Mouse (Mus musculus) hindlimb bud, embryonic 11.5 days (tissue): Measurements from ENCODE around the gene Pcbp3.

Source experiments
- DNase-seq: peaks from one replicate; pipeline ENCODE4 v3.0.0-alpha.2; 2012; ENCODE audit warnings: low read depth, low spot score; ENCODE audit errors: extremely low spot score

Gene Pcbp3

DNA sequence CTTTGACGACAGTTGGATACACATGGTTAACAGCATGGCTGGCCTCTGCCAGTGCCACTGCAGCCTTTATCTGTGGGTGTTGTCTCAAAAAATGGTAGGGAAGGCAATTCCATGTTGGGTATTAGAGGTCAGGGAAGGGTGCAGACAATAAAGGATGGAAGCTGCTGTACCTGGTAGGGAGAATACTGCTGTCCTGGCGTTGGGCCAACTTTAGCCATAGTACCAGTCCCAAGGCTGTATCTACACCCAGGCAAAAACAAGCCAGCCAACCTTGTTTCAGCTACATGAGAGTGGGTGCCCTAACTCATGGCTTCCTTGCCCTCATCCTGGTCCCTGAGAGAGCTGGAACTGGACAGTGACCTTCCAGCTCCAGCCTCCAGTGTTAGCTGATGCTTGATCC is 103.8 kb downstream of the Pcbp3 start:
- no peak for DNase-seq

DNA sequence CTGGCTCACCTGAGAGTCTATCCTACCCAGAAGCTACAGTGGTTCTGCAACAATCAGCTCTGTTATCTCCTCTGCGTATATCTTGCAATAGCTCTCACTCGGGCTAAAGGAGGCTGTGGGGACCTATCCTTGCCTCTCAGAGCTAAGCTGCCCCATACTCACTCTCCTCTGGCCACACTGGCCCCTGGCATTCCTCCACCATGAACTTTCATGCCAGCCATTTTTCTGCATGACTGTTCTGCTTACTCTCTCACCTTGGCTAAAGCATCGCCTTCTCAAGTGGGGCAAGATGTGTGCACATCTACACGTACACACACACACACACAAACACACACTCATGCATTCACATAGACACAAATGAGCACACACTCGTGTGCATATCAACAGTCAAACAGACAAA is 115.2 kb downstream of the Pcbp3 start:
- DNase-seq: no peak

GRCm38 (mm10) chr10:76844901-76845300 is 116.8 kb downstream of the Pcbp3 start:
- no peak for DNase-seq

GRCm38 (mm10) chr10:76844365-76844764 is 117.3 kb downstream of the Pcbp3 start:
- DNase-seq: no peak

DNA sequence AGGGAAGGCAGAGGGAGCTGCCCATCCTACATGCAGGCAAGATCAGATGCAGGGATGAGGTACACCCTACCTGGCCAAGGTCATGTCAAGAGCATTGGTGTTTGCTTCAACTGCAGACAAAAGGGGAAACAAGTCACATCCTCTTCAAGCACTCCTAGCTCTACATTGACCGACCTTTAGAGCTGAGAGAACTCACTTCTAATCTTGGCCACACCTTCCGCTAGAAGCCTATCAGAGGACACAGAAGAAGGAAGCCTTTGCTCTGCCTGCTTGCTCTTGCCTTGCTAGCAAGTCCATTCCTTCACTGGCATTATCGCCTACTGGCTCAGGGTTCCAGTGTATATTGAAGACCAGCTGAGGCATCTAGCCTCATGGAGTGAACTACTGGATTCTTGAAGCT is 119.6 kb downstream of the Pcbp3 start:
- no peak for DNase-seq

DNA sequence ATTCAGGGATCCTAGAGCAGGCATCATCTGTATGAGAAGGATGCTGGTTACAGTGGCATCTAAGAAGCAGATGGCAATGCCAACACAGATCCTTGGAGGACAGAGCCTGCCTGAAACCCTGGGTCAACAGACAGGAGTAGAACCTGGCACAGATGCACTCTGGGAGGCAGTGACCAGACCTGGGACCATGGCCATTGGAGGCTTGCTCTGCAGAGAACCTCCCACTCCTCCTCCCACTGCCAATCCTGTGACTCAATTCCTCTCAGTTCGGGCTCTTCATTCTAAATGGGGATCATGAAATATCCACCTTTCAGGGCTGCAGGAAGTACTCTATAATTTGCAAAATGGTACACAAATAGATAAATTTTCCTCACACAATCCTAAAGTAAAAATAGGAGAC is 120.5 kb downstream of the Pcbp3 start:
- no peak for DNase-seq

DNA sequence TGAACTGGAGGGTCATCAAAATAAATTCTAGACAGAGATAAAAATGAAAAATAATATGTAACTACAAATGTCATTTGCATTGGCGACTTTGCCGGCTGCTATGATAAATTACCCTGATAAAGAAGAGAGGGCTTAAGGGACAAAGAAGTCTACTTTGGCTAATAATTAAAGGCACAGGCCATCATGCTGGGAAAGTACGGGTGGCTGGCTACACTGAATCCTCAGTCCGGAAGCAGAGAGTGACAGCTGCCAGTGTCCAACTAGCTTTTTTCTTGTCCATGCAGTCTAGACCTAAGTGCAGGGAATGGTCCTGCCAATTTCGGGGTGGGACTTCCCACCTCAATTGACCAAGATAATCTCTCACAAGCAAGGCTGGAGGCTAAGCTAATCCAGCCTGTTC is 121.1 kb downstream of the Pcbp3 start:
- no peak for DNase-seq

DNA sequence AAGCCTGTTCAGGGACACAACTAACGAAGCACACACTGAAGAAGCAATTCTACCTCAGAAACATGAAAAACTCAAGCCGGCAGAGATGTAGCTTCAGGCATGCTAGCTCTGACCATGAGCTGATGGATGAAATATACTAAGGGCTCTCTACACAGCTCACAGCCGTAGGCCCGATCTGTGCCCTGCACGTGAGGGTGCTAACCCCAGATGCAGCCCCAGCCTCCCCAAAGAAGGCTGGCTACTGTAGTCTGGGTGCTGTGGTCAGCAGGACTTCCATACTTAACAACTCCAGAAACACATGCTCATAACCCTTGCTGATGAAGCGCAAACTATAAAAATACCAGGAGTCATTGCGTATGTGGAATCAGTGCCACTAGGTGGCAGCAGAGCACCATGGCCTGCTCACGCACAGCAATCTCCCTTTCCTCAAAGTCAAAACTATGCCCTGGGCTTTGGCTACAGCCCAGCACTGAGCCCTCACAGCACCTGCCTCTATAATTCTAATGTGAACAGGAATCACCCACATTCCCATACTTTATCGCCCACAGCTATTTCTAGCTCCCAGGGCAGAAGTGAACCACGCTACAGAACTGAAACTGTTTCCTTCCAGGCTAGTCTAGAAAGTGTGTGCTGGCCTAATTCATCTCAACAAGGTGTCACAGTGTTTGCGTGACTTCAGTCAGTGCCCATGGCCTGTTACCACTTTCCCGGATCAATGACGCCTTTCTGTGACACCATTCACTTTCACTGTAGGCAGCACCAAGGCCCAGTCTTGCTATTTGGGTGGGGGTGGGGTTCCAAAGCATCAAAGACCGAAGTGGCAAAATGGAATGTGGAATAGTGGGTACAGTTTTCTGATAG is 126.0 kb downstream of the Pcbp3 start:
- DNase-seq: peak; percentile 85

- no peak for DNase-seq
Observed at GRCm38 (mm10) chr10:76832841-76833240, 128.8 kb downstream of the Pcbp3 start.

GRCm38 (mm10) chr10:76831915-76832314 is 129.8 kb downstream of the Pcbp3 start:
- no peak for DNase-seq

DNA sequence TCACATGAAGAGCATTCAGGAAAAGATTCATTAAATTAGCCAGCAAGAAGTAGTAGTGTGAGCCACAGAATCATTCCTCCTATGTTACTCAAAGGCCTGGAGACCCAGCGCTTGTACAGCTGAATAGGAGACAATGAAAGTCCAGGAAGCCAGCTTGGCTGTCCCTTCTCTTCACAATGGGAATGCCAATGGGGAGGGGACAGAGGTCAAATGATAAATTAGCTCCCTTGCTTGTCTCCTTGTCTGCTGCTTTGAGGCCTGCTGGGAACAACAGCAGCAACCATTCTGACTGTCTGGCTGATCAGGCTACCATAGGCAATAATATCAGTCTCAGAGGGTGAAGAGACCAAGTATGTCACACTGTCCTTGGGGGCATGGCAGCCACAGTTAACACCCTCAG is 130.5 kb downstream of the Pcbp3 start:
- DNase-seq: no peak

DNA sequence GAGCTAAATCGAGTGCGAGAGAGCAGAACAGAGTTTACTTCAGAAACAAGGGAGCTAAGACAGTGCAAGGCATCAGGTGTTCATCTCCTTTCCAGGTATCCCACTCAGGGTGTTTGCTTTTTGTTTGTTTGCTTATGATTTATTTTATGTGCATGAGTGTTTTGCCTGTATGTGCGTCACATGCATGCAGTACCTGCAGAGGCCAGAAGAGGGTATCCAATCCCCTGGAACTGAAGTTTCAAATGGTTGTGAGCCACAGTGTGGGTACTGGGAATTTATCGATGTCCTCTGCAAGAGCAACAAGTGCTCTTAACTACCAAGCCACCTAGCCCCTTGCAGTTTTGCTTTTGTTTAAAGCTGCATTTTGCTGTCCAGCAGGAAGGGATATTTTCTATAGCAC is 132.8 kb downstream of the Pcbp3 start:
- DNase-seq: no peak

DNA sequence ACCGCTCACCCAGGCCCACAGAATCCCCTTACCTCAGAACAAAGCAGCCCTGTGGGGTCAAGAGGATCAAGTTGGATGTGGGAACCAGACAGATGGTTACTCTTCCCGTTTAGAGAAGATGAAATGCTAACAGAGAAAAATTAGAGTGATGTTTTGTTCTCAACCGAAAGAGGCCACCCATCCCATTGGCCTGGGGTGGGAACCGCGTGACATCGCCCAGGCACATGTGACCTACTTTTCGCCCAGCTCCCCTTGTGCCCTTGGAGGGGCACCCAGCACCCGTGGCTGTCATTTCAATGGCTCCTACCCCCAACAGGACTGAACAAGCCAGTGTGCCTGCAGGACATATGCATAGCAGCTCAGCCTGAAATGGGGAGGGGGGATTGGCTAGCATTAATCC is 139.0 kb downstream of the Pcbp3 start:
- DNase-seq: no peak

GRCm38 (mm10) chr10:76819321-76819720 is 142.4 kb downstream of the Pcbp3 start:
- DNase-seq: no peak

DNA sequence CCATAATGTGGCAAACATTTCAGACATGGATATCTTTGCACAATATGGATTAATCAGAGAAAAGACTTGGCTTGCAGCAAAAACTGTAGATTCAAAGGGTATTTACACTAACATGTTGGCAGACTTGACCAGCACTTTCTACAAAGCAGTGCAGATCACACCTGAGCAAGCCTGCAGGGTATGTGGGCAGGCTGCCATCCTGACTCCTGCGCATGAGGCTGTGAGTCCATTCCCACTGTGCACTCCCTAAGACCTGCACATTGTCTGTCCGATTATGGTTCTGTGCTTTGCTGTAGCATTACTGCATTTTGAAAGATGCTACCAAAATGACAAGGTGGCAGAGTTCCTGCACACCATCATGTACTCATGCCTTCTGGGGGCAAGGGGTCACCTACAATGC is 143.3 kb downstream of the Pcbp3 start:
- no peak for DNase-seq

DNA sequence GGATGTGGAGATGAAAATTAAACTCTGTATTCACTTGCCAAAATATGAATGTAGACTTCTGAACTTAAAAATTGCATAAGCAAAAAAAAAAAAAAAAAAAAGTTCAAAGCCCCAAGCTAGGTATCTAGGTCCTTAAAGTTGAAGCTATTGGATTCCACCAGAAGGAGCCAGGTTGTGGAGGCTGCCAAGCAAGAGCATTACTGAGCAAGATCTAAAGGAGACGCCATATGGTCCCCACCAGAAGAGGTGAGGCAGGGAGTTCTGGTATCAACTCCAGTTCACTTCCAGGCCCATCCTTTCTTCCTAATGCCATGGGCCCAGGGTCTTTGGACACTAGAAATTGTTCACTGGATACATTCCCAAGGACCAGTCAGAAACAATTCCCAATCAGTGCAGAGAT is 144.8 kb downstream of the Pcbp3 start:
- no peak for DNase-seq

DNA sequence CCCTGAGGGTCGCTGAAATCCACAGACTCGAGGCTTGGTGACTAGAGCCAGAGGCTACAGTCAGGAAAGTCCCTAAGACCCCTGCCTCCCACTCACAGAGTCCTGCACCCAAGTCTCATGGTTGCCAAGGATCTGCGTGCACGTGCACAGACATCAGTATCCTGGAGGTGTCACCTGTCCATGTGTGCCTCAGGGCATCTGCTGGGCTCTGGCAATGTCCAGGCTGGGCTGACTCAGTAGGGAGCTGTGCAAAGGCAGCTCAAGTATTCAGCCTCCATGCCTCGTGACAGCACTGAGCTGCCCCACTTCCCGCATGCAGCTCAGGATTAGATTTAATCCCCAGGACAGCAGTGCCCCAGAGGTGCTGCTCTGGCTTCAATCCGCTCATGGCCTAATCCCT is 145.3 kb downstream of the Pcbp3 start:
- DNase-seq: no peak

GRCm38 (mm10) chr10:76815481-76815880 is 146.2 kb downstream of the Pcbp3 start:
- no peak for DNase-seq

DNA sequence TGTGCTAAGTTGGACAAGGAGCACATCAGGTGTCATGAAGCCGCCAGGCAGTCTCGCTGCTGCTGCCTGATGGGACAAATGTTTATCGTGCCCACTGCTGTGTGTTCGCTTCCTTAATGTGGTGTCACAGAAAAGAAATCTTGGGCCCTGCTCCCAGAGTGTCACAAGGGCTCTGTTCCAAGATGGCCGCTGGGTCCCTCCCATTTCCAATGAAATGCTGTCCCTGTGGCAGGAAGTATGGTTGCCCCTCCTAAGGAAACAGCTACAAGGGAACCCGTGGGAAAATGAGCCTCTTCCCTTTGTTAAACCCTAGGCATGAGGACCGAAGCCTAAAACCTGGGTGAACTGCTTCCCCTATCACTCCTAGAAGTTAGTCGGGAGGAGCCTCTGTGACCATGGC is 146.9 kb downstream of the Pcbp3 start:
- DNase-seq: no peak

DNA sequence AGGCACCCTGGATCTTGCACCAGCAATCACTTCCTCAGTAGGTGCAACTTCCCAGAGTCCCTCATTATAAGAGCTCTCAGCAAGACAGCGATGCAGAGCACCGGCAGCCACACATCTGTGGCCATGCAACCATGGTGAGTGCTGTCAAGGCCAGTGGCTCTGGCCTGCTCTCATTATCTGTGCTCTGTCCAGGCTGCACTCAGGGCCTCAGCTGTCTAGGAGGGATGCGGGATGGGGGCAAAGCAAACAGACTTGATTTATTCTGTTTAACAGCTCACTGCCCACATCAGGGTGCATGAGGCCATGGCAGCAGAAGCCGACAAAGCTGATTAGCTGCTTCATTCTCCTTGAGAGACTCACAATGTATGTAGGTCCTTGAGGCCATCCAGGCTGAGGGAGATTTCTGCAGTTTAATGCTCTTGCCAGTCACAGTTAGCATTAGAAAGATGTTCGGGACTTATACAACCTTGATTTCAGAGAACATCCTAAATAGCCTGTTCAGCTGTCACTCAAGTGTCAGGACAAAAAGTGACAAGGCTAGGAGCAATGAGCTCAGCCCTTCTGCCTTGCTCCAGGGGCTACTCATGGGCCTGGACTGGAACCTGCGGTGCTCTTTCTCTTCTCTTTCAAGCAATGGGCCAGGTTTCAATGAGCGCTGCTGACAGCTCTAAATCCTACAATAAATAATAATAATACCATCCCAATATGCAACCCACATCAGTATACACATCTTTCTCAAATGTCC is 151.6 kb downstream of the Pcbp3 start:
- DNase-seq: no peak

DNA sequence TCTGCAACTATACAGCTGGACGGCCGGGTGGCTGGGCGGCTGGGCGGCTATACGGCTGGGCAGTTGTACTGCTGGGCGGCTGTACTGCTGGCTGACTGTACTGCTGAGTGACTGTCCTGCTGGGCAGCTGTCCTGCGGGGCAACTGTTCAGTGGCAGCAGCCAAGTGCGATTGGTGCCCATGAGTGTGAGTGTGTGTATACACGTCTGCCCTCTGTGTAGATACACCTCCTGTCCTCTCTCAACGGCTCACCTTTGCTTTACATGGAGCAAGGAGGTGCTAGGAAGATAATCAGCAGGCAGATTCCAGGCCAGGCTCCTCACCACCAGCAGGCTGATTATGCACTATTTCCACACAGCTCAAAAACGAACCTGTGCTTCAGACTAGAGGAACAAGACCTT is 152.2 kb downstream of the Pcbp3 start:
- DNase-seq: no peak
